Mouse (Mus musculus): ENCODE results near the gene Camk2g. TPM values are rescaled to one million over a fixed set of nuclear protein-coding genes. Genes with fewer than 3 reads are reported as not detected.

Gene Camk2g
- total RNA-seq, 2 experiments from 2014 or later = 43.8 to 47.7 TPM

DNA sequence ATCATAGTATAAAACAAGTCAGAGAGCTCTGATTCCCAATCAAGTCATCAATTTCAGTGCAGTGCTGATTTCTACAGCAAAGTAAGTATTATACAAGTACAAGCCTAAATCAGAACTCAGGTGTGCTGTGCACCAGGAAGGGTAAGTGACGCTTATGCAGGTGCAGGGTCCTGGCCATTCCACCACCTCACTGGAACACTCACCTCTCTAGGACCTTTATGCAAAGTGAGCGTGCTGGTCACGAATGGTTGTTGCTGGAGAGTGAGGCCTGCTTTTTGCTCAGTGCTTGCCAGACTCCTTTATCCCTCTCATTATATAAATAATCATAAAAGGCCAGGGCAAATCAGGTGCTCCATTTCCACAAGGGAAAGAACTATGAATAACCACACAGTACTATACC lies 93.5 kb downstream of the Camk2g start:
- no peak for DNase-seq

DNA sequence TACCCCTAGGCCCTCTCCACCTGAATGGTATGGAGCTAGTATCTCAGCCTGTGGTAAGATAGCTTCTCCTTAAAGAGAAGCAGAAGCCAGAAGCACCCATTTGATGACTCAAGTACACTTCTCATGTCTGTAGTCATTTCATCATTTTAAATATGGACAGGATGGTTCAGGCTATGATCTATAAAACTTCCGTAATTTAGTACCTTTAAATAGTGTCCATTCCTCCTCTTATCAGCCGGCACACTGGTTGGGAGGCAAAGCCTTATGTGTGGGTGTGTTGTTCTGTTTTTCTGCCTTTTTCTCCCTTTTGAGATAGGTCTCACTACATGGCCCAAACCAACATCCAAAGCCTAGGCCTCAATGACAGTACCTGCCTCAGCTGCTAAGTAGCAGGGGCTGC lies 95.4 kb downstream of the Camk2g start:
- DNase-seq = no peak

DNA sequence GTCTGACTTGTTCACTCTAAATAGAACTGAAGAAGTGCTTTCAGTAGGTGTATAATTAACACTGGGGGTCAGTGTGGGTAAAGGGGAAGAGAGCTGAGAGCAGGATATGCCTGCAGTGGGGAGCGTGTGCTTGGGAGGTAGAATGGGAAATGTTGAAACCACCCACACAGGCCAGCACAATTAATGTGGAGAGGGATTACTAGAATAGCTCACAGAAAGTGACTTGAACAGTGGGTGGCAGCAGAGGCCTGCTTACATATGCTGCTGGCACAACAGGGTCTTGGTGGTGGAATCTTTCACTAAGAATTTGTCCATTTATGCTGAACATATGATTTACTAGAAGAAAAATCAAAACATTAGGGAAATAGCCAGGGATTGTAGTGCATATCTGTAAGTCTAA lies 96.9 kb downstream of the Camk2g start:
- peak; percentile 60 to 69 for DNase-seq

DNA sequence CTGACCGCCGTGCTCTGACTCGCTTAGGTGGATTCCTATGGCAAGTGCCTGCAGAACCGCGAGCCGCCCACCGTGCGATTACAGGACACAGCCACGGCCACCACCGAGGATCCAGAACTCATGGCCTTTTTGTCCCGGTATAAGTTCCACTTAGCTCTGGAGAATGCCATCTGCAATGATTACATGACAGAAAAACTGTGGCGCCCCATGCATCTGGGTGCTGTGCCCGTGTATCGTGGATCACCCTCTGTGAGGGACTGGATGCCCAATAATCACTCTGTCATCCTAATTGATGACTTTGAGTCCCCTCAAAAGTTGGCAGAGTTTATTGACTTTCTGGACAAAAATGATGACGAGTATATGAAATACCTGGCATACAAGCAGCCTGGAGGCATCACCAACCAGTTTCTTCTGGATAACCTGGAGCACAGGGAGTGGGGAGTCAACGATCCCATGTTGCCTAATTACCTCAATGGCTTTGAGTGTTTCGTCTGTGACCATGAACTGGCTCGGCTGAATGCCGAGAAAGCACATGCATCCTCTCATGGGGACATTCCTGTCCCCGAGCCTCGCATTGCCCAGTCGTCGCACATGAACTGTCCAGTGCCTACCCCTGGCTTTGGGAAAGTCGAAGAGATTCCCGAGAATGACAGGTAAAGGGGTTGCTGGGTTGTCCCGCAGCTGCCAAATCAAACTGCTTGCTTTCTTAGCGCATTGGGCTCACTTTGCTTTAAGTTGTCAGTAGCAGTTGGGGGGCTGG lies 97.9 kb downstream of the Camk2g start:
- peak; percentile 41 to 61 for DNase-seq

DNA sequence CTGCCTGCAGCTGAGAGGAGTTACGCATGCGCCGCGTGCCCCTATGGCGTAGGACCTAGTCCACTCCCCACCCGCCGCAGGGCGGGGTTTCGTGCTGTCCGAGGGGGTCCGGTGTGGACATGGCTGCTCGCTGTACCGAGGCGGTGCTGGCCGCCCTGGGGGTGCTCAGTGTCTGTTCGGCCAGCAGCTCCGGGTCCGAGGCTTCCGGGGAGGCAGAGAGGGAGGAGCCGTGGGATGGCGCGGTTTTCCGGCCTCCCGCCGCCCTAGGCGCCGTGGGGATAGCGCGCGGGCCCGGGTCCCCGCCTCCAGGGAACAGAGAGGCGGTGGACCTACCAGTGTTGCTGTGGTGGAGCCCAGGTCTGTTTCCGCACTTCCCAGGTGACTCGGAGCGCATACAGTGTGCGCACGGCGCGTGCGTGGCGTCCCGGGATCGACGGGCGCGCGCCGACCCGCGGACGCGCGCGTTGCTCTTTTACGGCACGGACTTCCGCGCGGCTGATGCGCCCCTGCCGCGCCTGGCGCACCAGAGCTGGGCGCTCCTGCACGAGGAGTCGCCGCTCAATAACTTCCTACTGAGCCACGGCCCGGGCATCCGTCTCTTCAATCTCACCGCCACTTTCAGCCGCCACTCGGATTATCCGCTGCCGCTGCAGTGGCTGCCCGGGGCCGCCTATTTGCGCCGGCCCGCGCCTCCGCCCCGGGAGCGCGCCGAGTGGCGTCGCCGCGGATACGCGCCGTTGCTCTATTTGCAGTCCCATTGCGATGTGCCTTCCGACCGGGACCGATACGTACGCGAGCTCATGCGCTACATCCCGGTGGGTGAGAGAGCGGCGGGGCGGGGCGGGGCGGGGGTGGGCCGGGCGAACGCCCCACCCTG lies 98.8 kb downstream of the Camk2g start, which contains the start of gene Fut11:
Gene Fut11 (plus strand): TSS at position 85 of the 877 bp plus-strand sequence.
- peak; percentile 91 to 92 for DNase-seq

DNA sequence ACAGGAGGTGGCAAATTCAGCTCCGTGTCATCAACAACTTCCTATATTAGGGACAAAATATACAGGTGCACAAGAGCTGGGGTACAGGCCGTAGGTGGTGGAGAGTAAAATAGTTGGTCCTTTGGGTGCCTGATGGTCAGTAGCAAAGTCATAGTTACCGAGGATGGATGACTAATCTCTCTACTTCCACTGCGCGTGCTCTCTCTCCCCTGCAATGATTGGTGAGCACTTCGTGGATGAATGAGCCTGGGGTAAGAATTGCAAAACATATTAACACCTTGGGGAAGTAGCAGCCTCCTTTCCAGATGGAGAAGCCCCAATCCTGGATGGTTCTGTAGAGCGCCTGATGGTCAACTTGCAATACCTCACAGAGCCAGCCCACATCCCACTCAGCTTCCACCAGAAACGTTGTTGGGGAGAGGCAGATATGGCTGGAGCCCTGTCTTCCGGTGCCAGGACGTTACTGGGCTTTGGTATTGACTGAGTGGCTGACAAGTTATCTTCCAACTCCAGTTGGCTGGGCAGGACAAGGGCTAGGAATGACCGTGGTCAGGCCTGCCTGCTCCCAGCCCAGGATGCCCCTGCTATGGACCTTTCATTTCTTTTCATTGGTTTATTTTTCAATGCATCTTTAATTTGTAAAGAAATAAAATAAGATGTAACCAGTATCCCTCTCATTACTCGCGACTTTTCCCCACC lies 99.6 kb downstream of the Camk2g start:
- peak in 1 of 2 experiments; percentile 22 for DNase-seq

DNA sequence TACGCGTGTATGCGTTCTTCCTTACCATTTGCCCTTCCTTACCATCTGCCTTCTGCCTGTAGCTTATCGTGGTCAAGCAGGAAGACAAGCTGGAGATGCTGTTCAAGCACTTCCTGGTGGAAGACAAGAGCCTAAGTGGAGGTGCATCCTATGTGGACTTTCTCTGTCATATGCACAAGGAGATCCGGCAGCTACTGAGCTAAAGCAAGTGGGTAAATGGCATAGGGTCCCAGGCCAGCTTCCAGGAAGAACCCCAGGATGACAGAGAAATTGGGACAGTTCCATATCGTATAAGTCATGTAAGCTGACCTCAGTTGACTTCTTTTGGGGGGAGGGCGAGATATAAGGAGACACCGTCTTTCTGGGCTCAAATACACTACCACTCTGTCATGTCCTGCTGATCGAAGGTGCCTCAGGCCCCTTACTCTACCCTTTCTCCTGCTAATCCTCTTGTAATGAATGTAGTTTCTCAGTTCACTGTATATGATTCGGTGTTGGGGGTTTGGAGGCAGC lies 100.2 kb downstream of the Camk2g start:
- DNase-seq = no peak

DNA sequence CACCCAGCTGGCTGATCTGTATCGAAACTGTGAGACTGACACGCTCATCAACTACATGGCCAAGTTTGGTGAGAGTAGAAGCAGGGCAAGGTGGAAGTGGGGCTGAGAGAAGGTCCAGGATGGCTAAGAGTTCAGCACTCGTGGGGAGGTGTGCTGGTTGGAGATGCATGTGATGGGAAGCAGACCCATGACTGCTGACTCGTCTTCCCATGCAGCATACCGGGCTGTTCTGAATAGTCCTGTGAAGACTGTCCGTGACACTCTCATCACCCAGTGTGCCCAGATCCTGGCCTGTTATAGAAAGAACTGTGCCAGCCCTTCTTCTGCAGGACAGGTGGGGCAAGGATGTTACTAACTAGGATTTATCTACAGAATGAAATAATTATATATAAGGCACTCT lies 102.1 kb downstream of the Camk2g start:
- no peak for DNase-seq

DNA sequence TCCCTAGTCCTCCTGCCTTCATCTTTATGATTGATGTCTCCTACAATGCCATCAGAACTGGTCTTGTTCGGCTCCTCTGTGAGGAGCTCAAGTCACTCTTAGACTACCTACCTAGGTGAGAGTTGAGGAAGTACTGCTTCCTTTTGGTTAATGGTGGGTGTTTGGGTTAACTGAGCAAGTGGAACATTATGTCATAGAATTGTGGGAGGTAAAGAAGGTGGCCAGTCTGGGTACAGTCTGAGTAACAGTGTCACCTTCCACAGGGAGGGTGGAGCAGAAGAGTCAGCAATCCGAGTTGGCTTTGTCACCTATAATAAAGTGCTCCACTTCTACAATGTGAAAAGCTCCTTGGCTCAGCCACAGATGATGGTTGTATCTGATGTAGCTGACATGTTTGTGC lies 104.9 kb downstream of the Camk2g start:
- DNase-seq = no peak

DNA sequence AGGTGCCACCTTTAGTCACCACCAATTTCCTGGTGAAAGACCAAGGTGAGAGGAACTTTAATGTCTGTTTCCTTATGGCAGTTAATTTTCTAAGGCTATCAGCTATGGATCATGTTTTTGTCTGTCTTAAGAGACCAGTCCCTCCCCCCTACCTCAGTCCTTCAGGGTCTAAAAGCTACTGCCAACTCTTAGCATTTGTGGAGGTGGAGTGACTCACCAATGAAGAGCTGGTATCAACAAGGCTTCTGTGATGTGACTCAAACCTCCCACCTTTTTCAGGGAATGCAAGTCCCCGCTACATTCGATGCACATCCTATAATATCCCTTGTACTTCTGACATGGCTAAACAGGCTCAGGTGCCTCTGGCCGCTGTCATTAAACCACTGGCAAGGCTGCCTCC lies 107.3 kb downstream of the Camk2g start:
- DNase-seq = no peak

Small RNA genes lying within 50 kb of the gene (microRNA-seq; reads per million reads assigned to microRNA genes)
- gene Mir6946 = 0.54 to 0.76 reads per million in 2 experiments

Other genes with a start within 250 kb of the Camk2g start
- gene Ppp3cb, start 247.5 kb downstream of the Camk2g start, total RNA-seq (2021) = 10 to 100 TPM; 66.3 to 67.5 TPM
- gene Usp54, start 153.0 kb downstream of the Camk2g start, total RNA-seq (2021) = 10 to 100 TPM; 12.0 to 14.4 TPM
- under 1 TPM; 0.35 to 0.54 TPM for gene Myoz1, start 137.5 kb downstream of the Camk2g start, total RNA-seq (2021)
- 10 to 100 TPM; 87.3 to 87.9 TPM for gene Synpo2l, start 125.7 kb downstream of the Camk2g start, total RNA-seq (2021)
- gene Sec24c, start 119.8 kb downstream of the Camk2g start, total RNA-seq (2021) = 10 to 100 TPM; 95.8 to 97.9 TPM
- gene Fut11, start 99.1 kb downstream of the Camk2g start, total RNA-seq (2021) = 1 to 10 TPM; 4.6 to 6.1 TPM
- 100 to 1,000 TPM; 108 to 122 TPM for gene Chchd1, start 91.1 kb downstream of the Camk2g start, total RNA-seq (2021)
- gene Zswim8, start 86.5 kb downstream of the Camk2g start, total RNA-seq (2021) = 10 to 100 TPM; 28.5 to 36.0 TPM
- 1 to 10 TPM; 6.4 to 8.3 TPM for gene Ndst2, start 59.5 kb downstream of the Camk2g start, total RNA-seq (2021)
- 1 to 10 TPM; 3.8 to 4.0 TPM for gene Plau, start 42.6 kb upstream of the Camk2g start, total RNA-seq (2021)
- 100 to 1,000 TPM; 105 to 116 TPM for gene Vcl, start 135.3 kb upstream of the Camk2g start, total RNA-seq (2021)